Mouse (Mus musculus) cerebellum, postnatal 14 days (tissue): ENCODE measurements around the gene Vamp2.

Source experiments
- DNase-seq, 2 experiments: peaks; one replicate each; pipeline ENCODE4 v3.0.0; 2021; ENCODE audit warnings: mixed read lengths in 2 of 2

Gene Vamp2

DNA sequence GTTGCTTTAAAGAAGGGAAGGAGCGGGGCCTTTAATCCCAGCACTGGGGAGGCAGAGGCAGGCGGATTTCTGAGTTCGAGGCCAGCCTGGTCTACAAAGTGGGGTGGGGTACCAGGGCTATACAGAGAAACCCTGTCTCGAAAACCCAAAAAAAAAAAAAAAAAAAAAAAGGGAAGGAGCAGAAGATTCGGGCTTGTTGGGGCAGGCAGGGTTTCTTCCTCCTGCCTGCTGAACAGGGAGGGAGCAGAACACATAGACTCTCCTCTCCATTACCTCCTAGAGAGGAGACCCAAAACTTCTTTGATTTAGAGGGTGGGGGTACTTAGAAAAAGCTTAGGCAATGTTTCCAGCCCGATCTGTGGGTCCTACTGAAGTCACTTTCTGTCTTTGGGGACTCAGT, 47.1 kb downstream of the Vamp2 start:
- no peak for DNase-seq
